26 mouse cellular contexts compared by ENCODE assay signal in the genomic region with DNA sequence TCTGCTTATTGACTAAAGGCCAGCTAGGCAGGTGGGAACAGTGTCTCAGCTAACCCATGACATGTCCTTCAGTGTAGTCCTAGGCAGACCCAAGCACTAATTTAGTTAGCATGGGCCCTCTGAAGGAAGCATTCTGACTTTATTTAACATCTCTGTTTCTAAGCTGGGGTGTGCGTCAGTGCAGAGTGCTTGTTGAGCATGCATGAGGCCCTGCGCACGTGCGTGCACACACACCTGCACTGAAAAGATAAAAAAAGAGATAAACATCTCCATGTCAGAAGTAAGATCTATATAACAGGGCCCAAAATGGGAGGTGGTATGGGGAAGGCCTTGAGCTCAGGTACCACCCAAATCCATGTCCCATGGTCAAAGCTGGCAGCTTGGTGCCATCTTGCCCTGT.
"Had no signal": no experiment of that assay in that cellular context is flagged by ENCODE, and none has a peak within 500 bp of the region (broad histone marks: within the 10 kb centered on the region; RNA-seq: fewer than 3 reads in every experiment).

No protein-coding gene starts in this region.

- H3K4me1 ChIP-seq: hindbrain, embryonic 12.5 days; intestine, embryonic 15.5 days; kidney, embryonic 15.5 days had no signal

- H3K27me3 ChIP-seq: heart, embryonic 12.5 days; hindbrain, embryonic 12.5 days; intestine, embryonic 15.5 days; kidney, embryonic 15.5 days; limb, embryonic 13.5 days; limb, embryonic 15.5 days had no signal

- H3K9ac ChIP-seq: heart, embryonic 12.5 days; hindbrain, embryonic 12.5 days; hindbrain, embryonic 14.5 days; intestine, embryonic 15.5 days; kidney, embryonic 15.5 days; limb, embryonic 13.5 days; limb, embryonic 15.5 days had no signal

- H3K36me3 ChIP-seq: heart, embryonic 10.5 days; heart, embryonic 12.5 days; hindbrain, embryonic 10.5 days; hindbrain, embryonic 12.5 days; intestine, embryonic 15.5 days; kidney, embryonic 15.5 days; limb, embryonic 13.5 days; limb, embryonic 15.5 days had no signal

- H3K4me3 ChIP-seq: gastrocnemius, adult 2 months; heart, embryonic 10.5 days; heart, embryonic 12.5 days; hindbrain, embryonic 10.5 days; hindbrain, embryonic 12.5 days; intestine, embryonic 15.5 days; kidney, embryonic 15.5 days; limb, embryonic 13.5 days; limb, embryonic 15.5 days had no signal

- H3K4me2 ChIP-seq: heart, embryonic 12.5 days; hindbrain, embryonic 12.5 days; hindbrain, embryonic 14.5 days; intestine, embryonic 15.5 days; kidney, embryonic 15.5 days; limb, embryonic 13.5 days; limb, embryonic 15.5 days had no signal

- H3K27ac ChIP-seq: gastrocnemius, adult 2 months; heart, embryonic 10.5 days; hindbrain, embryonic 10.5 days; hindbrain, embryonic 12.5 days; hindbrain, embryonic 14.5 days; intestine, embryonic 15.5 days; kidney, embryonic 15.5 days; kidney, postnatal 0 days; limb, embryonic 13.5 days; limb, embryonic 15.5 days had no signal

- ATAC-seq: hindbrain, embryonic 16.5 days; inflammation-experienced regulatory T-cells, adult 6 months; intestine, embryonic 15.5 days had no signal

- H3K9me3 ChIP-seq: heart, embryonic 10.5 days; heart, embryonic 12.5 days; hindbrain, embryonic 10.5 days; hindbrain, embryonic 12.5 days; intestine, embryonic 15.5 days; kidney, embryonic 15.5 days; limb, embryonic 13.5 days; limb, embryonic 15.5 days had no signal

- DNase-seq: gastrocnemius, adult 2 months; gastrocnemius, postnatal 10 days; gastrocnemius, postnatal 25 days; heart, adult 18-20 months; heart, postnatal 10 days; heart, postnatal 4 days; kidney, adult 11 months; kidney, adult 2 months; kidney, adult 9 months; kidney, postnatal 14 days; kidney, postnatal 36 days; layer of hippocampus, adult 9-11 months; layer of hippocampus, postnatal 36 days; left cerebral cortex, postnatal 4 days had no signal
